Mouse (Mus musculus) lung, postnatal 10 days (tissue): Measurements from ENCODE around the gene Ets1.
A peak's percentile ranks its signal among the peaks of the same experiment; 100 is the strongest.

ENCODE experiments used
- DNase-seq: peaks from one replicate; pipeline ENCODE4 v3.0.0; 2021

The Ets1 gene

DNA sequence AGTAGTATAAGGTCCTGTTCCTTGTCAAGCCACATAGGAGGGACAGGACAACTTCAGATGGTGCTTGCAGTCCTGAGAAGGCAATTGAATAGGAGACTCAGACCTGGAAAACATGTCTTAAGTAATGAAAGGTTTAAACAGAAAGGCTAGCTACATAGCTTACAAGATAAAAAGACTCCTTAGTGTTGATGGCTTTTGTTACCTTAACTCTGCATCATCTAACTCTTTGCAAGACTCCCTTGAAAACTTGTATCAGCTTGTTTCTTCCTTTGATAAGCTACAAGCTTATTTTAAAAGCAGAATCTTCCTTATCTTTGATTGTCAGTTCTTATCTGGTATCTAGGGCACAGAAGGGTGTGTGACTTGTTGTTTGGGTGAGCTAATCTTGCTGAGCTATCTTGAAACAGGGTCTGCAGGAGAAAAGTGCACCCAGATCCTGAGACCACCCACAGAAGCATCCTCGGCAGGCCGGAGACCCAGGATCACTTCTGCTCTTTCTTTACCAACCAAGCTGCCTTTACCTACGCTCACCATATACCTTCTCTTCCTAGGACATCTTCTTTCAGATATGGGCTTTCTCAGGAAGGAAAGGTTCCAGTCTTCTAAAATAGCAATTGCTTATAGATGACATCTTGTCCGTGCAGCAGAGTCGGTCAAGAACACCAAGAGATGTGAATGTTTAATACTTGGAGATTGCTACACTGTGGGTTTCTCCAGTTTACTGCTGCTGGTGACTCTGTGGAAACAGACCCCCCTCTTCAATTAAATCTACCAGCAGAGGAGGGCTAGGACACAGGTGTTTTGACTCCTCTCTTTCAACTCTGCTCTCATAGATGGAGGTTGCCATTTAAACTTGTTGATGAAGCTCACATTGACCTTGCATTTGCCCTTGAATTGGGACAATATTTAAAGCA, 19.2 kb upstream of the Ets1 start:
- DNase-seq = no peak

DNA sequence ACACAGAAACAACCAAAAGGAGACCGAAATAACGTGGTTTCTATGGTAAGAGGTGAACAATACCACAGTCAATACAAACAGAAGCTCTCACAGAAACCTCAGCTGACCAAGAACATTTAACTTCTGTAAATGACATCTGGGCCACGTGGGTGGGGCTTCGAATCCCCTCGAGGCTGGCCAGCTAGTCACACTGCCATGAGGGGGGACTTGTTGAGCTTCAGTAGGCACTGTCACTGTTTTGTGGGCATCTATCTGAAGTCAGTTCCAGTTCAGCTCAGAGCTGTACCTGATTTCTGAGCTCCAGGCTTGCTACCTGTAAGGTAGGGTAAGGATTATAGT, 18.6 kb upstream of the Ets1 start:
- DNase-seq = peak; percentile 28

DNA sequence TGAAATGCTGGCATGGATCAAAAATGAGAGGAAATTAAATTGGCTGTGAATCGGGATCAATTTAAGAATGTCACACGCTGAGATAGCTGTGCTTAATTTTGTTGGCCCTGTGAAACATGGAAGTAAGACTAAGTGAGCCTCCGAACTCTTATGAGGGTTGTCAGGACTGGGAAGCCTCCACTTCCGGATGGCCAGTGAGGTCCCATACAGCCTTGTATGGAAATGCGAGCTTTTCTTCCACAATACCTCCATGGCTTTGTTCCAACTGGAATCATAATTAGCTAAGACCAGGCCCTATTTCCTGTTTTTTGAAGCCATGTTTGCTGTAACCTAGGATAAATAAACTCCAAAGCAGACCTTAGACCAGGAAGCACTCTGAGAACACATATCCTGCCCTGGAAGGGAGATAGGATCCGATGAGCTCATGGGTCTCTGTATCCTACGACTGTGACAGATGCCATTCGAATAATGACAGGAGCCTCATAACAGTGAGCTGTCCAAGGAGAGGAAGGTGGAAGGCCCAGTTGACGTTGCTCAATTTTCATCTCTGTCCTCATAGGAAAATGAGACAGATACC, 17.4 kb upstream of the Ets1 start:
- peak; percentile 35 for DNase-seq

DNA sequence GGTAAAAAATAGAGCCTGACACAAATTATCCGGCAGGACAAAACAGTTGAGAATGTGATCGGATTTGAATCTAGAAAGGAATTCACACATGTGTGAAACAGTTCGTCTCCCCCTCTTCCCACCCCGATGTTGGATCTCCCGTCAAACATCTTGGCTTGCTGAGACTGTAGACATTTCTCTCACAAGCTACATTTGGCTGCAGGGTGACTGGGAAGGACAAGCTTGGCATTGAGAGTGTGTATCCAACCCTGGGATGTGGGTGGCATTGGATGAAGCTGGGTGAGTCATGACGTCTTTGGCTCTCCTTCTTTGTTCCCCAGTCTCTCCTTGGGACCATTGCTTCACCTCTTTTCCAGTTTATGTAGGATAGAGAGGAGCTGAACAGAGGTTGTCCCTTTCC, 16.4 kb upstream of the Ets1 start:
- DNase-seq = no peak

DNA sequence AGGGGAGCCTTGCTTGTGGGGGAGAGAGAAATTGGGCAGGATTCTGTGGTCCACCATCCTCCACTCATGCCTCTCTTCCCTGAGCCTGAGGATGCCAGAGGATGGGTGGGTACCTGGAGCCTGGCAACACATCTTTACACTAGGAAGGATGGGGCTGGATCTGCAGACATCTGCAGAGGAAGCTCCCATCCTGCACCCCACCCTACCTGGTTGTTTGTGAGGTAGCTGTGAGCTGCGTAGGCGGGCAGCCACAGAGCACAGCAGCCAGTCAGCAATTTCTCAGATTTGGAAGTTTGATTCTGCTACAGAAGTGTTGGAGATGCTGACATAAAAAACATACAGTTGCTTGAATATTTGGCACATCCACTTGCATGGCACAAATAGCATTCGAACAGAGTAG, 15.6 kb upstream of the Ets1 start:
- DNase-seq = no peak

DNA sequence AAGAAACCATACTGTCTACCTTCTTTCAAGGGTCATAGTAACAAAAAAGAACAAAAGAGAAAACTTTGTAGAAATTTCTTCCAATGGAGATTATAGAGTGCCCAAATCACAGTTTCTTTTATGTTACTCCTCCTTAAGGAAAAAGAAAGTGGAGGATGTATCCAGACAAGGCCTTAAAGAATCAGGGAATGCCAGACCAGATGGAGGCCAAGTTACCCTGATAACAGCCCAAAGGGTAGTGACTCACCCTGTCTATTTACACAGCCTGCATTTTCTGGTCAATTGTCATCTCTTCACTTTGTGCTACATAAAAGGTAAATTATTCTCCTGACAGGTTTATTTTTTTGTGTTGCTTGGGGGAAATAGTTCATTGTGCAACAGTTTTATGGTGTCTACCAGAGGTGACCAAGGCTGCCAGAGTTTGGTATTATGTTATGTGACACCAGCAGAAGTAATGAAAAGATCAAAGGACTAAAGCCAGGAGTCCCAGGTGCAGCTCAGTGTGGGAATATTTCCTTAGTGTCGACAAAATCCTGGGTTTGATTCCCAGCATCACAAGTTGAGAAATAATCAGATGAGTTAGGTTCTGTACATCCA, 6.5 kb upstream of the Ets1 start:
- no peak for DNase-seq

DNA sequence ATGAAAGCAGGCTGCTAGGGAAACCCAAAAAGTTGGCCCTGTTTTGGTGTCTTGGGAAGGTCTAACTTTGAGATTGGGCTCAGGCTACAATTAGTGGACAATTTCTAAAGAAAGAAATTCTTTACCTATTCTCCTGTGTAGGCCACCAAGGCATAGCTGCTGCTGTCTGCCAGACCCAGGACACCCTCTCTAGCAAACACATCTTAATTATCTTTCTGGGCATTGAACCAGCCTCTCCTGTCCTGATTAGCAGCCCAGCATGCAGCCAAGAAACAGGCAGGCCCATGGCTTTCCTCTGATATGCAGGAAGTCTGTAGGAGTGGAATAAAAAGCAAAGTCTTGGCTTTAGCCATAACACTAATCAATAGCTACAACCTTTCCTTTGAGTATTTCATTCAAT, 4.7 kb upstream of the Ets1 start:
- DNase-seq = no peak

DNA sequence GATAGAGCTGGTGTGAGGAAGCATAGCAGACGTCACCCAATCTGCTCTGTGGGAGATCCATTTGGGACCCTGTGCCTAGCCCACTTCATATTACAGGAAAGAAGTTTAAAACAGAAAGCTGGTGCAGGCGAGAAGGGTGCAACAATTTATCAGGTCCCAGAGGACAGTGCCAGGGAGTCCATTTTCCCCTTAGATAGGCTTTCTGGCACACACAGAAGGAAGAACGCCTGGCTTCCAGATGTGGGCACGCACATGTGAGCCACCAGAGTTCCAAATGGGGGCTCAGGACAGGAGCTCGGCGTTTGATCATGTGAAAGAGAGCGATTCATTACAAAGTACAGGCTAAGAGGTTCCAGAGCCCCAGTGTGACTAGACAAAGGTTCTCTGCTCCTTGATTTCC, 3.8 kb upstream of the Ets1 start:
- no peak for DNase-seq

DNA sequence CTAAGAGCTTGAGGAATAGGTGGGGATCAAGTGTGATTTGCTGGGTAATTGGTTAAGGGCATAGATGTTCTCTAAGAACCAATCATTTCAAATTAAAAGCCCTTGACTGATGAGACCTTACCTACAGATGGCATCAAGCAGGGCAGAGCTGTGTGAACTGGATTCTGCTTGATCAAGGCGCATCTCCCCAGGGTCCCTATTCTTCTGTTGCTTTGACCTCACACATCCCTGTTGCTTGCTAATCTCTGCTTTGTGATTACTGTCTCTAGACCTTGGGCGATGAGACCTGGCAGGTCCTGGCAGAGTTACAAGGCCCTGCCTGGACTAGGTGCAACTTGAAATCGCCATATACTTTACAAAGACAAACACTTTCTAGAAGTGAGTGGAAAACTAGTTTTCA, 9.0 kb downstream of the Ets1 start:
- DNase-seq = no peak

DNA sequence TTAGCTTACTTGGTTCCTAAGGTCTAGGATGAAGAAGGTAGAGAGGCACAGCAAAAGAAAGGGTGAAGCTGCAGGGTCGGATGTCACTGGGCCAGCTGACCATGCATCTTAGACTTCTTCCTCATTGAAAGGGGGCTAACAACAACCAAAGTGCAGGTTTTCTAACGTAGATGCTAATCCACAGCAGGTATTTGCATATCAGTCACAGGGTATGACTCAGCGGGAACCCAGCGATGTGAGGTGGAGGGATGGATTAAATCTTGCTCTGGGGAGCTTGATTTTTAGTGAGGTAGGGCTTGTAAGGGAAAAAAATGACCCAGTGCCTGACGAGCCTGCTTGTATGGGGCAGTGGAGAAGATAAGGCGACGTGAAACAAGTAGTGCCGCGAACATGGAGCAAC, 9.5 kb downstream of the Ets1 start:
- DNase-seq = no peak

DNA sequence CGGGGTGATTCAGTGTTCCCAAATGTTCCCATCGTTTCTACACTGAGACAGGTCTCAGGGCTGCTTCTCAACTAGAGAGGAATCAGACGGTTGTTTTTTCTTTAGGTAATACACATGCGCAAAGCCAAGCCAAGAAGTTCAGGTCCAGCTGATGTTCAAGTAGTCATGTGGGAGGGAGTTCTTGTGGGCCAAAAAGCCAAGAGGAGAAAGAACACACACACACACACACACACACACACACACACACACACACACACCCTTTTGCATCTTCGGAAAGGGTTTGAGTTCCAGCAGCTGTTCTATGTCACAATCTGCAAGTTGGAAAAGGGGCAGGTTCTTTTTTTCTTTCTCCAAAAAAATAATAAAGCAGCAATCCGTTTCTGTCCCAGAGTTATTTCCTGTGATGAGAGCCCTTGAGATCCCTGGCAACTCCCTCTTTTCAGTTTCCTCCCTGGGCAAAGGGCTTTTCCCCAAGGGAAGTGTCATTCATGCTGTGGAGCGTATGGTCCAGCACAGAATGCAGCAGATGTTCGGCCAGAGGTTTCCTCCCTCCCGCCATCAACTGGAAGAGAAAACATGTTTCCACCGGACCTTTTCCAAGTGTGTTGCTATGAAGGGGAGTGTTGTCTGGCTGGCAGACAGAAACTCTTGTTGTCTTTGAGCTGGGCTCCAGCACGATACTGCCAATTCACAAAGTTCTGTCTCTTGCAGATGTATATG, 10.7 kb downstream of the Ets1 start:
- peak; percentile 79 for DNase-seq

DNA sequence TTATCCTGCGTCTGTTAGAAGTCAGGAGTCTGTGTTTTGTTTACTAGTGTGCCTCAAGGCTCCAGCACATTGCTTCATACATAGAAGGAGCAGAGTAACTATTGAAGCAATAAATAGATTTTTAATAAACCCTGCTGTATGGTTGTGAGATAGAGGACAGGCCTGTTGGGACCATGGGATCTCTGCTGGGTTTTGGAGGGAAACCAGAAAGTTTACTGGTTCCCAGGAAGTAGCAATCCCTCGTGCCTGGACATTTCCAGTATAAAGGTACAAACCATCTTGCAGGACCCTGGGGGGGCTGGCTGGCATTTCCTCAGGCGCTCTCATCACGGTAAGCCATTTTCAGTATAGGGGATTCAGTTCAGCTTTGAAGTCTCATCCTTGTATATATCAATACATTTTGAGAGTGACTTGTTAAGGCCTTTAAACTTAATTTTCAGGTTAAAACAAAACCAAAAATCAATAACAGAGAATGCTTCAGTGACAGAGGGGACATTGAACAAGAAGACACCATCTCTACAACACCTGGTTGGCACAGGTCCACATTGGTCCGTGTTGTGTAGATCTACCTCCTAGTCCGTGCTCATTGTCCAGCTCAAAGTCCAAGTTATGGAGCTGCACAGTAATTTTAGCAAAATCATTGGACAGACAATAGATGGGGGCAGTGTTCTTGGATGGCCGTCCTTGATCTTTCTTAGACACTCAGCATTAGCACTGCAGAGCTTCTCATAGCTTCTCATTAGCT, 11.7 kb downstream of the Ets1 start:
- no peak for DNase-seq

DNA sequence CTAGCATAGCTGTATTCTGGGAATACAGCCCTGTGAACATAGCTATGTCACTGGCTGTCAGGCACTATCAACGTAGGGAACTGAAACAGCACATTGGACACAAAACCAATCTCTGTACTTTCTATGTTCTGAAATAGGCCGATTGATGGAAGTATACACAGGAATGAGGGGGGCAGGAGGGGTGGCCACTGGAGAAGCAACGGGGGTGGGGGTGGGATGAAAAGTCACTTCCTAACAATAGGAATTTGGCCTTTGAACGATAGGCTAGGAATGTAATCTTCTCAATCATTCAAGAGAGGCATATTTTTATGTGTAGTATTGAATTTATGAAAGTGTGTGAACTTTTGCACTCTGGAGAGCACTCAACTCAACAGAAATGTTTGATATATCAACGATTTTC, 12.3 kb downstream of the Ets1 start:
- no peak for DNase-seq

DNA sequence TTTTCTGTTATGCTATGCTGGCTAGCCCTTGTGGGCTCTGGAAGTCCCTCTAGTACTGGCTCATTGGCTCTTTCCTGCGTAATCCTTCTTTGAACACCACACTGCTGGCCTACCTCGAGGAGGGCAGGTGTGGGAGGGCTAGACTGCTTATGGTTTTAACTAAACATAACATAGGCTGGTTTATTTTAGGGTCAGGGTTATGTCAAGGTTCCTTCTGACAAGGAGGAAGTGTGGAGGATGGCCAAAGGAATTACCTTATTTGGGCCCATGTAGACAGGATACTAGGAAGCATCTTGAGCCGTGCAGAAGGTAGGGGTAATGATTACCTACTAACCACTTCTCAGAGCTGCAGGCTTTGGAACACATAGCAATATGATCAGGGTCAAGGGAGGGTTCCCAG, 14.7 kb downstream of the Ets1 start:
- no peak for DNase-seq

DNA sequence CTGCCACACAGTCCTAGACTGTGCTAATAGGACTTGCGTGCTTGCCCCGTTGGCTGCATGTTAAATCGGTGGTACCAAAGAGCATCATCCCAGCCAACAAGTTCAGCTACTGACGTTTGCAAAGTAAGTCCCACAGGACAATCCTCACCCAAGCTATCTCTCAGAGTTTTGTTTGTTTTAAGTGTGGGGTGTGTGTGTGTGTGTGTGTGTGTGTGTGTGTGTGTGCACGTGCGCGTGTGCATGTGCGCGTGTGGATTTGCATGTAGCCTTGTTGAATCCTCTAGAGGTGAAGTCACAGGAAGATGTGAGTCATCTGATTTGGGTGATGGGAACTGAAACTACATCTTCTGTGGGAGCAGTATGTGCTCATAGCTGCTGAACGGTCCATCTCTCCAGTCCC, 16.1 kb downstream of the Ets1 start:
- DNase-seq = no peak

DNA sequence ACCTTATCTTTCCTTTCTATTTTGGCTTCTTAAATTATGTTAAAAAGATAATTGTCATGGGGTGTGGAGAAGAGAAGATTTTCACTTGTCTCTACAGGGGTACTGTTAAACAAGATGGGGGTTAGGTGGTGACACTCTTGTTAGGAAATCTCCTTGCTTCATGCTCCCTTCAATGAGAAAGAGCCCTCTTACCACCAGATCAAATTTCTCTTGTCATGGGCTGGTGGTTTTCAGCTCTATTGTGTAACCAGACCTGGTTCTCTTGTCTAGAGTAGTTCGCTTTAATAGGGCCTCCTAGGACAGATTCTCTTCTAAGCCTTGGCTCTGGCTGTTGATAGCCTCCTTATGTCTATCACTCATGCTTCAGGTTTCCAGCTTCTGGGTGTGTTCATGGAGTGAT, 18.3 kb downstream of the Ets1 start:
- no peak for DNase-seq

DNA sequence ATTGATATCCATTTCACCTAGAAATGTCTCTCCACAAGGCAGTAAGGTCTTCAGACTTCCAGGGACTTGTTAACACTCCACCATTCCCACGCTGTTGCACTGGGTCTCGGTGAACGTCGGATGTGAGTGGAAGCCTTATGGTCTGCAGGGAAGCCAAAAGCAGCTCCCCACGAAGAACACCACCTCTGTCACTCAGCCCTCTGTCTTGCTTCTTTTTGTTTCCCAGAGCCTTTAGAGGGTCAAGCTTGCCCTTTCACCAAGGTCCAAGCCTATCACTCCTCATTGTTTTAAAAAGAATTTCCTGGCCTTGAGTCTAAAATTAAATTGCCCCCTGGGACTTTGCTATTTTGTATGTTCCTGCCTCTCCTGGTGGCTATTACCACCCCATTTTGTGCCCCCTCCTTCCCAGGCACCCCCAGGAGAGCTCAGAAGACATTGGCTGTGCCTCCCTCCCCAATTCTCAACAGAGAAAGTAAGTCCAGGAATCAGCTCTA, 20.4 kb downstream of the Ets1 start:
- DNase-seq = no peak

DNA sequence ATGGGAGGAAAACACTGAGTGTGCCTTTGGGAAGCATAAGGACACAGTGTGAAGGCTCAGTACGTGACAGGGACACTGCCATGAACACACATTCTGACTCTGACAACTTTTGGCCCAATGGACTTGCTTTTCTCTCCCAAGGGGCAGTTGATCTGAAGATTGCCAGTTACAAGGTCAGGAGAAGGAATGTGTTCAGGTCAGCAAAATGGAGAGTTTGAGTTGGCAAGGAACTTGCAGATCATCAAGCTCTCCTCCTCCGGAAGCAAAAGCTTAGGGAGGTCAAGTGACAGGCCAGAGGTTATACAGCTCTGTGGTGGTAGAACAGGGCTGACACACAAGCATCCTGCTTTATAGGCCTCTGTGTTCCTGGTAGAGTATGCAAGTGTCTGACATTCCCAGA, 21.1 kb downstream of the Ets1 start:
- DNase-seq = peak; percentile 38

DNA sequence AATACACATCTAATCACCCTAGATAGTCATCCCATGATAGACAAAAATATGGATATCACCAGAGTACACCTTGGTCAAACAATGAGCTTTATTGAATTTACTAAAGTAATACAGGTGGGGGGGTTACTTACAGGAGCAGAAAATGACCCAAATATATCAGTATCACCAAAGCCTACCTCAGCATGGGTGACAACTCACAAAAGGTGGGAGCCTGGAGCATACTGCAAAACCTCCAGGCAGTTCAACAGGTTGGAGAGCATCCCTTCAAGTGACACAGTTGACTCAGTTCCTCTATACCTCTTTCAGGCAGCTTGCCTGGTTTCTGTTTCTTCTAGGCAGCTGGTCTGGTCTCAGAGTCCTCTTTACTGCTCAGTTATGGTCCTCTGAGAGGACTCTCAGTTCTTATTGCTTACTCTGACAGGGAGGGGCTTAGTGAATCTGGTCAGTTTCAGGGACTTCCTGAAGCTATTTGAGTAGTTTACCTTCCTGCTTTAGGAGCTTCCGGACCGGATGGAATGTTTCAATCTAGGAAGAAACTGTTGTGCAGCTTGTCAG, 24.5 kb downstream of the Ets1 start:
- DNase-seq = no peak

DNA sequence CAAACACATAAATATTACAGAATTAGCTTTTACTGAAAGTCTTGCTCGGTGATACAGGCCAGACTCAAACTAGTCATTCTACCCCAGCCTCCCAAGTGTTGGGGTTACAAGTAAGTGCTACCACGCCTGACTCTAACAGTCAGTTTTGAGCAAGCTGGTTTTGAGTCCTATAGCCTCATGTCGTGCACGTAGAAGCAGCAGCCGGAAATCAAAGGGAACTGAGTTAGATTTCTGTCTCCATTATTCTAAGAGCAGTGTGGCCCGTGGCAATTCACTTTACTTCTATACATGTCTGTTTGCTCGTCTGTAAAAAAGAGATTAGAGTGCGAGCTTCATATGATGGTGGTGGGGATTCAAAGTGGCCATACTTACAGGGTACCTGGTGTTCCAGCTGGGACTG, 25.1 kb downstream of the Ets1 start:
- no peak for DNase-seq

DNA sequence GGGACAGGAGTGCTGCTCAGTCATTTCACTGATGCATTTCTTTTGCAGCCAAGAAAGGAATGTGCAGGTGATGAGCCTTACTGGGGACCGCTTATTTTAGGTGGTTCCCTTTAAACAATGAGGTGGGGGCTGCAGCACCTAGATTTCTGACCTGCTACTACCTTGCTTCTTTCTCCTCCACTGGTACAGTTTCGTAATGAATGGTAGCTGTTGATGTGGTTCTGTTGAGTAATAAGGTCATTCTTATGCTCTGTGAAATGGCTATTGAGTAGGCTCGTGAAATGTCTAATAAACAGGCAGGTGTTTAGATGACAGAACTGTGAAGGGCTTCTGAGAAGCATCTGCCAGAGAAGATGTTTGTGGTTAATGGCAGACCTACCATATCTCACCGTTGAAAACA, 25.5 kb downstream of the Ets1 start:
- DNase-seq = no peak
